Mouse (Mus musculus) limb, embryonic 10.5 days (tissue): ENCODE data around the gene Jak3. TPM values are rescaled to one million over a fixed set of nuclear protein-coding genes. Genes with fewer than 3 reads are reported as not detected.
A peak's percentile ranks its signal among the peaks of the same experiment; 100 is the strongest.

Experiments used
- DNase-seq: peaks from one replicate; pipeline ENCODE4 v3.0.0-alpha.2; 2017; ENCODE audit warnings: low spot score
- H3K27ac ChIP-seq: fragments of 300-500 bp; sonication (generic); 2 replicates; pipeline ENCODE4 v1.5.1; 2016; ENCODE audit warnings: mild to moderate bottlenecking
- H3K27me3 ChIP-seq: fragments of 300-500 bp; sonication (generic); 2 replicates; pipeline ENCODE4 v1.6.1; 2016; ENCODE audit warnings: low read depth, mild to moderate bottlenecking; ENCODE audit not compliant: poor library complexity, severe bottlenecking
- H3K36me3 ChIP-seq: fragments of 300-500 bp; sonication (generic); 2 replicates; pipeline ENCODE4 v1.6.1; 2016; ENCODE audit warnings: mild to moderate bottlenecking, moderate library complexity
- H3K4me1 ChIP-seq: fragments of 300-500 bp; sonication (generic); 2 replicates; pipeline ENCODE4 v1.6.1; 2016
- H3K4me3 ChIP-seq: fragments of 300-500 bp; sonication (generic); 2 replicates; pipeline ENCODE4 v1.5.1; 2016; ENCODE audit warnings: mild to moderate bottlenecking, moderate library complexity
- H3K9me3 ChIP-seq: fragments of 300-500 bp; sonication (generic); replicated peaks from 2 replicates; pipeline ENCODE4 v1.6.1; 2016; ENCODE audit warnings: mild to moderate bottlenecking
- WGBS: fragments of 180-500 bp; shearing (Covaris S2); methylation state at CpG from one replicate; pipeline ENCODE4 v1.1.7; 2016; 5-methylcytosine and 5-hydroxymethylcytosine counted together
- polyA plus RNA-seq: library from polyadenylated mRNA; unstranded; fragments of >200 nt; fragmentation: Nextera tagmentation; extraction: Ambion mirVana; gene quantifications from 2 replicates; pipeline ENCODE4 v1.2.1, GENCODE M21; 2016

The Jak3 gene
- polyA plus RNA-seq, 1 experiment from 2014 or later: 4.6 TPM

GRCm38 (mm10) chr8:71670198-71670597 lies 5.9 kb upstream of the Jak3 start:
- H3K9me3 ChIP-seq: no peaks in the 10 kb centered on the region
- WGBS: 7% methylated on average over 11 of the region's 12 CpGs
- no peak for DNase-seq
- no peaks in the 10 kb centered on the region for H3K36me3 ChIP-seq
- peak overlapping the region; percentile 73 for H3K27ac ChIP-seq
- H3K27me3 ChIP-seq: peaks cover 85% of the 10 kb centered on the region
- peak overlapping the region; percentile 56 for H3K4me3 ChIP-seq
- H3K4me1 ChIP-seq: peaks cover 62% of the 10 kb centered on the region

DNA sequence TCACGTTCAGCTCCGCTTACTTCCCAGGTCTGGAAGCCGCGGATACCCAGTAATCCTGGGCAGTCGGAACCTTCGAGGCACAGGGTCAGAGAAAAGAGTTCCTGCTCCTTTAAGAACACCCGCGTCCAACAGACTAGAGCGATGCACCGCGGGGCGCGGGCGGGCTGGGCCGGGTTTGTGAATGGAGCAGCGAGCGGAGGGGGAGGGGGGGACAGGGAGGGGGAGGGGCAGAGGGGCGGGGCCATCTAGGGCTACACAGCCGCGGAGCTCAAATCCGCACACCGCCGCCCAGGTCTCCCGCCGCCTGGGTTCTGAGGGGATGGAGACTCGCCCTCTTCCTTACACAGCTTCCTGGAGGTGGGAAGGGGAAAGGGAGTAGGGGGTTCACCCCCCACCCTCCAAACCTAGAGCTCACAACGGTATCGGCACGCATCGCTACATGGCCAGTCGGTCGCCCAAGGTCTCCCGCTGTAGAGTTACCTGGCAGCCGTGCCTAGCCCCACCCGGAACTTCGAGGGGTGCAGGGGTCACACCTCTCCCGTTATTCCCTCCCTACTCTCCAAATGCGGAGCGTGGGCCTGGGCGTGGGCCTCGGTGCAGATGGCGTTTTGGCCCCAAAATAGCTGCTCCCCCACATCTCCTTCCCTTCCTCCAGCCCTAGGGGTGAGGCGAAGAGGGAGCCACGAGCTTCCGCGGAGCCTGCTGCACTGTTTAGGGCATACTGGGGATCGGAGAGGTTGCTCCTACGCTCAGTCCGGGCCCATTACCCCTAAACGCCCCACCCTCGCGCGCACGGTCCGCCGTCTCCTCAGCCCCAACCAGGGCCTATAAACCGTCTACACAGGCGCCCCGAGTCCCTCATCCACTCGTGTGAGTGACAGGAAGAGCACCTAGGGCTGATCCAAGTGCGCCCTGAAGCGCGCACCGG lies 5.2 kb upstream of the Jak3 start:
- H3K27ac ChIP-seq: peak overlapping the region; percentile 73
- peak; percentile 78 for DNase-seq
- H3K4me3 ChIP-seq: peak overlapping the region; percentile 56
- under 1% methylated on average over 64 of the region's 64 CpGs for WGBS
- H3K36me3 ChIP-seq: no peaks in the 10 kb centered on the region
- no peaks in the 10 kb centered on the region for H3K9me3 ChIP-seq
- H3K4me1 ChIP-seq: peaks cover 60% of the 10 kb centered on the region
- peaks cover 91% of the 10 kb centered on the region for H3K27me3 ChIP-seq

- Histone ChIP-seq H3K4me1 (peaks cover 60% of the 10 kb centered on the region), H3K27me3 (peaks cover 93% of the 10 kb centered on the region), H3K9me3 (no peaks in the 10 kb centered on the region), H3K4me3 (peak within 1 kb of the TSS; percentile 56), H3K27ac (peak within 1 kb of the TSS; percentile 73), H3K36me3 (no peaks in the 10 kb centered on the region)
- DNase-seq: peak; percentile 95
- WGBS: 0% methylated on average over 41 of the region's 42 CpGs
These were observed 4.5 kb upstream of the Jak3 start, which contains the start of gene Unc13a for GRCm38 (mm10) chr8:71671549-71671965. Unc13a (minus strand) TSS chr8:71671757.

GRCm38 (mm10) chr8:71672168-71672735 lies 3.8 kb upstream of the Jak3 start:
- DNase-seq: no peak
- no peaks in the 10 kb centered on the region for H3K9me3 ChIP-seq
- H3K4me3 ChIP-seq: peak overlapping the region; percentile 56
- 59% methylated on average over 6 of the region's 6 CpGs for WGBS
- H3K36me3 ChIP-seq: no peaks in the 10 kb centered on the region
- H3K27me3 ChIP-seq: peaks cover 93% of the 10 kb centered on the region
- H3K4me1 ChIP-seq: peaks cover 57% of the 10 kb centered on the region
- H3K27ac ChIP-seq: peak overlapping the region; percentile 61

- no peaks in the 10 kb centered on the region for H3K9me3 ChIP-seq
- H3K36me3 ChIP-seq: no peaks in the 10 kb centered on the region
- H3K27ac ChIP-seq: no peak overlapping the region
- H3K27me3 ChIP-seq: peaks cover 93% of the 10 kb centered on the region
- DNase-seq: no peak
- peaks cover 40% of the 10 kb centered on the region for H3K4me1 ChIP-seq
- H3K4me3 ChIP-seq: no peak overlapping the region
- 87% methylated on average over 2 of the region's 2 CpGs for WGBS
These were observed 2.0 kb upstream of the Jak3 start for GRCm38 (mm10) chr8:71674071-71674470.

- H3K27me3 ChIP-seq: peaks cover 93% of the 10 kb centered on the region
- H3K36me3 ChIP-seq: no peaks in the 10 kb centered on the region
- peaks cover 46% of the 10 kb centered on the region for H3K4me1 ChIP-seq
- no peak for DNase-seq
- H3K4me3 ChIP-seq: peak overlapping the region; percentile 66
- 0 out of 2 replicates have a peak overlapping the region, but pooled peaks have one; percentile 75 for H3K27ac ChIP-seq
- no peaks in the 10 kb centered on the region for H3K9me3 ChIP-seq
- WGBS: 34% methylated on average over 9 of the region's 9 CpGs
These were observed 558 bp upstream of the Jak3 start for GRCm38 (mm10) chr8:71675456-71676019.

GRCm38 (mm10) chr8:71676803-71677202 lies 707 bp downstream of the Jak3 start:
- Histone ChIP-seq H3K27me3 (peaks cover 95% of the 10 kb centered on the region), H3K36me3 (no peaks in the 10 kb centered on the region), H3K4me3 (peak overlapping the region; percentile 66), H3K27ac (0 out of 2 replicates have a peak overlapping the region, but pooled peaks have one; percentile 75), H3K4me1 (peaks cover 40% of the 10 kb centered on the region), H3K9me3 (no peaks in the 10 kb centered on the region)
- WGBS: 56% methylated on average over 9 of the region's 9 CpGs
- no peak for DNase-seq

DNA sequence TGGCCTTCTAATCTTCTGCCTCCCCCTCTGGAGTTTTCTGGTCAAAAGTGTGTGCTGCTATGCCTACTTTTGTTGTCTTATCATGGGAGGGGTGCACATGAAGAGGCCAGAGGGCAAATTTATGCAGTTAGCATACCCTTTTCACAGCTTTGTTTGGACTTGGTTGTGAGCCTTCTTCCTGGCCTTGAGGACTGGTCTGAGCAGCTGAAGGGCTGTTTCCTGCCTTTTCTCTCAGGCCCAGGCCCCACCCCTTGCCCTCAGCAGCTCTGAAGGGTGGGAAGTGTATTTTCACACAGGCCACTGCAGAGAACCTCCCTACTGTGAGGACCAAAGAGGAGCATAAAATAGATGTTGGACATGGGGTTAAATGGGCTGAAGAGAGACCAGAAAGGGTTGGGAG lies 1.5 kb downstream of the Jak3 start:
- no peak overlapping the region for H3K4me3 ChIP-seq
- no peak for DNase-seq
- H3K4me1 ChIP-seq: peaks cover 35% of the 10 kb centered on the region
- H3K27ac ChIP-seq: no peak overlapping the region
- H3K36me3 ChIP-seq: no peaks in the 10 kb centered on the region
- H3K27me3 ChIP-seq: peaks cover 96% of the 10 kb centered on the region
- H3K9me3 ChIP-seq: no peaks in the 10 kb centered on the region

GRCm38 (mm10) chr8:71678216-71678615 lies 2.1 kb downstream of the Jak3 start:
- H3K4me1 ChIP-seq: peaks cover 35% of the 10 kb centered on the region
- no peaks in the 10 kb centered on the region for H3K36me3 ChIP-seq
- no peak for DNase-seq
- H3K9me3 ChIP-seq: no peaks in the 10 kb centered on the region
- H3K27ac ChIP-seq: no peak overlapping the region
- WGBS: 60% methylated on average over 4 of the region's 4 CpGs
- H3K27me3 ChIP-seq: peaks cover 96% of the 10 kb centered on the region
- no peak overlapping the region for H3K4me3 ChIP-seq

DNA sequence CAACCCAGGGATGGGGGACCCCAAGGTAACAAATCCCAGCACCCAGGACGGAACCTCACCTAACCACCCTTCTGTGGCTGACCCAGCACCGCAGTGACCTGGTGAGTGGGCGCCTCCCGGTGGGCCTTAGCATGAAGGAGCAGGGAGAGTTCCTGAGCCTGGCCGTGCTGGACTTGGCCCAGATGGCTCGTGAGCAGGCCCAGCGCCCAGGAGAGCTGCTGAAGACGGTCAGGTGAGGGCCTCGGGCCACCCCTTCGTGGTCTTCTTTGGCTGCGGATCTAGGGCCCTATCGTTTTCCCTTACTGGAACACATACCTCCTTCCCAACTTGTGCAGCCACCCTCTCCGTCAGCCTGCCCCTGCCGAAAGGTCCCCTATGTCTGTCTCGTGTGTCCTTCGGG lies 3.0 kb downstream of the Jak3 start:
- WGBS: 11% methylated on average over 16 of the region's 16 CpGs
- Histone ChIP-seq H3K36me3 (no peaks in the 10 kb centered on the region), H3K9me3 (no peaks in the 10 kb centered on the region), H3K27me3 (peaks cover 98% of the 10 kb centered on the region), H3K27ac (no peak overlapping the region), H3K4me1 (peaks cover 35% of the 10 kb centered on the region), H3K4me3 (peak overlapping the region; percentile 38)
- no peak for DNase-seq

GRCm38 (mm10) chr8:71679550-71680168 lies 3.6 kb downstream of the Jak3 start:
- H3K4me1 ChIP-seq: peaks cover 39% of the 10 kb centered on the region
- no peaks in the 10 kb centered on the region for H3K36me3 ChIP-seq
- H3K27me3 ChIP-seq: peaks cover 100% of the 10 kb centered on the region
- no peak for DNase-seq
- H3K9me3 ChIP-seq: no peaks in the 10 kb centered on the region
- H3K27ac ChIP-seq: no peak overlapping the region
- WGBS: under 1% methylated on average over 46 of the region's 46 CpGs
- peak overlapping the region; percentile 38 for H3K4me3 ChIP-seq

- Histone ChIP-seq H3K27me3 (peaks cover 100% of the 10 kb centered on the region), H3K9me3 (no peaks in the 10 kb centered on the region), H3K36me3 (no peaks in the 10 kb centered on the region), H3K4me3 (peak overlapping the region; percentile 24), H3K4me1 (peaks cover 39% of the 10 kb centered on the region), H3K27ac (no peak overlapping the region)
- DNase-seq: no peak
- WGBS: 3% methylated on average over 21 of the region's 21 CpGs
These were observed 4.4 kb downstream of the Jak3 start for GRCm38 (mm10) chr8:71680471-71680870.
